Mouse (Mus musculus) layer of hippocampus, postnatal 14 days (tissue): ENCODE data around the gene Cenph. TPM values are rescaled to one million over a fixed set of nuclear protein-coding genes. Genes with fewer than 3 reads are reported as not detected.
"Not testable (repeated sequence)": the region's sequence is repeated elsewhere in the genome, so short reads cannot be mapped to it uniquely, and the experiment has no call there.

Experiments
- DNase-seq, 2 experiments: peaks; one replicate each; pipeline ENCODE4 v3.0.0; 2021 to 2022; ENCODE audit warnings: low spot score in 2 of 2, mixed read lengths in 1 of 2
- long read RNA-seq, 2 experiments: library from polyadenylated mRNA; stranded (forward); transcript quantifications; one replicate each; pipeline ENCODE4 v2.0.0; 2021
- total RNA-seq, 2 experiments: library from RNA; stranded (reverse); gene quantifications; 2 replicates each; pipeline ENCODE4 v1.2.3; 2021

The Cenph gene
- 1 to 10 TPM in 1 of 2 experiments, under 1 TPM in 1; 0.81 to 1.3 TPM for total RNA-seq
- long read RNA-seq, experiment 1, partial matches to known transcripts, result 4 of 4 reads
- long read RNA-seq, experiment 1, other reads (novel, unspliced or antisense), result 0 of 4 reads
- long read RNA-seq, experiment 2, partial matches to known transcripts, result 0 of 1 reads
- long read RNA-seq, experiment 2, other reads (novel, unspliced or antisense), result 0 of 1 reads

DNA sequence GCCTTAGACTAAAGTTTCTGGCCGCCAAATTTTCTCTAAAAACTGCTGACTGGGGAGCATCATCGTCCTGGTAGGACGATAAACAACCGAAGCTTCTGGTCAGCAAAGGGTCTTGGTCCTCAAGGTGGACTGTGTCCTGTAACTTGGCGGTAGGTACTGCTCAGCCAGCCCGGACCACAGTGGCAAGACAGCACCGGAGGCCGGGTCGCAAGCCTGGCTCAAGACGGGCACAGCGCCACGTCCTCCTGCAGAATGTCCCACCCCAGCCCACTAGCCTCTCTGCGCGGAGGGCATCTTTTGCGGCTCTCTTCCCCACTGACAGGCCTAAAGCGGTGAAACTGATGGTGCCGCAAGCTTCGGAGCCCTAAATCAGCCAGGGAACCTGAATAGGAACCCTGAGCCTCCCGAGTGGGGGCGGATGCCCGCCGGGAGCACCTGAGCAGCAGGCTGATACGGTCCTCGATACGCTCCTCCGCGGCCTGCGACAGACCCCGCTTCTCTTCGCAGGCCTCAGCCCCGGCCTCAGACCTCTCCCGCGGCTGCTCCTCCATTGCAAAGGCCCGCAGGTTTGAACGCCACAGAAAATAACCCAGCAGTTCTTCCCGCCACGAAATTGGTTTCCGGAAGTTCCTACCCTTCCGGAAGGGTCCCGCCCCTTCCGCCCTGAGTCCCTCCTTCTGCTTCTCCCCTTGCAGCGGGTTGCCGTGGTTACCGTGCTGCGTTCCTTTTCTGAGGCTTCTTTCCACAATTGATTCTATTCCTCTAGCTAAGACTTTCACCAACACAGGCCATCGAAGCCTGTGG is at the start of gene Cenph:
Gene Cenph, minus strand, starts transcription at position 648 of the 804 bp plus-strand sequence.
- DNase-seq, result peak; percentile 55 to 77

DNA sequence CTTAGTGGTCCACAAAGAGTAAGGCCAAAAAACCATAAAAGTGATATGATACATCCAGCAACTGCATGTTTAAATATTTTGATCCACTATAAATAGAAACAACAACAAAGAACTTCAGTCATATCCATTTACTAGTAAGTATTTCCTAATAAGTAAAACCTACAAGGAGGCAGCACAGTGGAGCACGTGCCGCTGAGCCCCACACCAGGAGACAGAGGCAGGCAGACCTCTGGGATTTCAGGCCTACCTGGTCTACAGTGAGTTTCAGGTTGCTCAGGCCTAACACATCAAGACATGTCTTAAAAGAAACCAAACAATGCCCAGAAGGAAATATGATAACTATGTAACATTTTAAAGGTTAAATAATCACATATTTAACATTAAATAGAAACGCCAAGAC is 49.2 kb upstream of the Cenph start:
- DNase-seq, result no peak

- DNase-seq, result no peak
Observed at GRCm38 (mm10) chr13:100824306-100824705, 48.6 kb upstream of the Cenph start.

GRCm38 (mm10) chr13:100823863-100824262 is 48.2 kb upstream of the Cenph start:
- DNase-seq, result no peak

DNA sequence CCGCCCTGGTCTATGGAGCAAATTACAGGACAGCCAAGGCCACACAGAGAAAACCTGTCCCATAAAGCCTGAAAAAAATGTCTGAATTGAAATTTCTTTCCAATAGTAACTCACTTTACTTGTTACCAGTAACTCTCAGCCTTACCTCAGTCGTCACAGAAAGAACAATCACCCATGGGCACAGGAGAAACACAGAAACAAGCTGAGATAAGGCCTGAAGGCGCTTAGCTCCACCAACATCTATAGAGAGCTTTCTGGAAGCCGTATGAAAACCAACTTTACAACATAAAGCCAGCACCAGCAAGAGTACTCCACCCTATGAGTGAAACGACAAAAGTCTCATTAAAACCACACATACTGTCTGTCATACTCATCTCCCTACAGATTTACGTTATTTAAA is 38.8 kb upstream of the Cenph start:
- DNase-seq, result no peak

DNA sequence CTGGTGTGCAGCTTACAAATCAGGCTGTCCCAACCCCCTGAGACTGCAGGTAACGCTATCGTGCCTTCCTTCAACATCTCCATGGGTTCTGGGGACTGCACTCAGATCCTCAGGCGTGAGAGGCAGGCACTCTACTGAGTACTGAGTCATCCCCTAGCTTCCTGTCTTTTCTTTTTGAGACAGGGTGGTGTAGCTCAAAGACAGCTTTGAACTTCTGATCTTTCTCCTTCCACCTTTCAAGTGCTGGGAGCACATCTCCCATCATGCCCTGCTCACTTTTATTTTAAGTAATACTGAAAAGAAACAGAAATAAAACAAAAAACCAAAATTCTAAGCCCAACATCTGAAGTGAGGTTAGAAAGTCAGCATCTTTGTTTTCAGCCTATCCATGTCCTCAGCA is 30.1 kb upstream of the Cenph start:
- DNase-seq, result no peak

GRCm38 (mm10) chr13:100797171-100797570 is 21.5 kb upstream of the Cenph start:
- no peak for DNase-seq

- DNase-seq, result no peak
Observed at GRCm38 (mm10) chr13:100789083-100789482, 13.4 kb upstream of the Cenph start.

DNA sequence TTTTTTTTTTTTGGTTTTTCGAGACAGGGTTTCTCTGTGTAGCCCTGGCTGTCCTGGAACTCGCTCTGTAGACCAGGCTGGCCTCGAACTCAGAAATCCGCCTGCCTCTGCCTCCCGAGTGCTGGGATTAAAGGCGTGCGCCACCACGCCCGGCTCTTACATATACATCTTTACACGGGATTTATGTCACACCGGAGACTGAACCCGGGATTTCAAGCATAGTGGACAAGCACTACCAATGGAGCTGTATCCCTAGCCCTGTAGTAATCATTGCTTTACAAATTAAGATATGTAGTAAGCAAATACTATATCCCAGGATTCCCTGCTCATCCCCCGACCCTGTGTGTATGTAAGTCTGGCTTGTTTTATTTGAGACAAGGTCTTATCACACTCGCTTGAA is 12.4 kb upstream of the Cenph start:
- DNase-seq, result not testable (repeated sequence)

- DNase-seq, result no peak
Observed at GRCm38 (mm10) chr13:100787316-100788010, 11.8 kb upstream of the Cenph start.

GRCm38 (mm10) chr13:100786414-100786867 is 10.7 kb upstream of the Cenph start, which contains the start of gene Ccnb1:
Gene Ccnb1 (minus strand): TSS chr13:100786570.
- DNase-seq, result peak; percentile 85 to 90

- DNase-seq, result no peak
Observed at GRCm38 (mm10) chr13:100785806-100786413, 10.2 kb upstream of the Cenph start.

DNA sequence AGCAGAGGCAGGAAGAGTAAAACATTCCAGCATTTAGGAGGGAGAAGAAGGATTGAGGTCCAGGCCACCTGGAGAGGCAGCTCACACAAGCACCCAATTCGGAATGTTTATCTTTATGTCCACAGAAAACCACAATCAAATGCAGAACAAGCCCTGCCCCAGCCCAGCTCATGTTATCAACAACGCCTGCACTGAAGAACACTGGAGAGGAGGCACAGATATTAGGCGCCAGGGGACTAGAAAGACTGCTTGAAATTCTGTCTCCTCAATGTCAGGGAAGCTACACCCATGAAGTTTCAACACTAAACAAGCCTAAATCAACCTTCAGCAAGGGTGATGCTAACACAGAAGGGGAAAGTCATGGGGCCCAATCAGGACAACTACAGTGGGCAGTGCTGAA is 1.8 kb upstream of the Cenph start:
- DNase-seq, result no peak

- no peak for DNase-seq
Observed at GRCm38 (mm10) chr13:100776710-100777109, 1.0 kb upstream of the Cenph start.

DNA sequence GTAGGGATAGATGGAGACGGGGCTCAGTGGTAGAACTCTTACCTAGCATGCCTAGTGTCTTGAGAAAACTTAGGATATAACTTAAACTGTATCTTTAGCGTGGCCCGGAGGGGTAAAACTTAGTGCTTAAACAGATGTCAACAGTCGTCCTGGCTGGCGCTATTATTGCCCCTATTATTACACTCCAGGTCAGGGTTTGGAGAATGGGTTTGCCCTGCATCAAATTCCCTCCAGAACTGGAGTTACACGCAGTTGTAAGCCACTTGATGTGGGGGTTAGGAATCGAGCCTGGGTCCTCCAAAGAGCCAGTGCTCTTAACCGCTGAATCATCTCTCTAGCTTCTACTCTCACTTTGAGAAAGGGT is 339 bp upstream of the Cenph start:
- DNase-seq, result no peak

DNA sequence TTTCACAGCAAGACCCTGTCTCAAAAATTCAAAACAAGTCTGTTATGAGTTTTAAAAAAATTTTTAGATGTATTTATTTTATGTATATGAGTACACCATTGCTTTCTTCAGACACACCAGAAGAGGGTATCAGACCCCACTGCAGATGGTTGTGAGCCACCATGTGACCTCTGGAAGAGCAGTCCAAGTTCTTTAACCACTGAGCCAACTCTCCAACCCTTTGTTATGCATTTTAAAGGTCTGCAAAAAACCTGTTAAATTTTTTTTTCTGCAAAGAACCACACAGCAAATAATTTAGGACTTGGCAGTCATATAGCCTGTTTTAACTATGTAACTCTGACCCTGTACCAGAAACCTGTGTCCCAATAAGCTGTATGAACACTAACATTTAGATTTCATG is 995 bp downstream of the Cenph start:
- no peak for DNase-seq

GRCm38 (mm10) chr13:100755329-100755728 is 20.4 kb downstream of the Cenph start:
- no peak for DNase-seq

GRCm38 (mm10) chr13:100754186-100754585 is 21.5 kb downstream of the Cenph start:
- no peak for DNase-seq

DNA sequence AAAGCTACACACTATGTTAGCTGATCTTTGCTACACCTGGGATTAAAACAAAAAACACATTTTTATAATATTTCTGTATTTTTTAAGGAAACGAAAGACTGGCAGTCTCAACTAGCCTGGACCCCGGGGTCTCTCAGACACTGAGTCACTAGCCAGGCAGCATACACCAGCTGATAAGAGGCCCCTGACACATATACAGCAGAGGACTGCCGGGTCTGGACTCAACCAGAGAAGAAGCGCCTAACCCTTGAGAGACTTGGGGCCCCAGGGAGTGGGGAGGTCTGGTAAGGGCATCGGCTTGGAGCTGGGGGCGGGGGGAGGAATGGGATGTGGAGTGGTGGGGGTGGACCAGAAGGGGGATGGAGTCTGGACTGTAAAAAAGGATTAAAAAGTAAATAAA is 22.7 kb downstream of the Cenph start:
- no peak for DNase-seq

DNA sequence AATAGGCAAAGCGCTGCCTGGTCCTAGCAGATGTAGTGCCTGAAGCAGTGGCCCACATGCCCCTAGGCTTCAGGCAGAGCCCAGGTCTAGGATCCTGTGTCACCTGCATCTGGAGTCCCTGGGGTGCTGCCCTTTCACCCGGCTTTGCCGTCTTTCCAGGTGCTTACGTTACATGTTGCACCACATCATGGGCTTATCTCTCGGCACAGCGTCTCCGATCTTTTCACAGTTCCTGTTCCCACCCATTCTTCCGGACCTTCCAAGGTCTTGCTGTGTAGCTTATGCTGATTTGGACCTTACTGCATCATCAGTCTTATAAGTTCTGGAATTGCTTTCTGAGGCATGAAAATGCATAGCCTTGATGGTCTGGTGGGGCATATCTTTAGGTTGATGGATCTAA is 23.2 kb downstream of the Cenph start:
- no peak for DNase-seq

- no peak for DNase-seq
Observed at GRCm38 (mm10) chr13:100751402-100751801, 24.3 kb downstream of the Cenph start.

GRCm38 (mm10) chr13:100750799-100751198 is 24.9 kb downstream of the Cenph start:
- DNase-seq, result no peak
